In genomic region chr6:72134850-72135515, GRCm38 (mm10) we compare ENCODE assay signal across 16 mouse cellular contexts. TPM values are rescaled to one million over a fixed set of nuclear protein-coding genes. Genes with fewer than 3 reads are reported as not detected.
A peak's percentile ranks its signal among the peaks of the same experiment; 100 is the strongest.
DNase-seq lines count a peak whose midpoint lies in the region; ATAC-seq and TF ChIP-seq lines count a peak whose summit lies in the region.
"Had no signal": no experiment of that assay in that cellular context is flagged by ENCODE, and none has a peak within 500 bp of the region (broad histone marks: within the 10 kb centered on the region; RNA-seq: fewer than 3 reads in every experiment).

No protein-coding gene starts in this region.

- no peak for TF ChIP-seq CTCF in G1E (IDR thresholded peaks at IDR 0.05; ENCODE audit: low read depth, low read length)
- no peak for TF ChIP-seq CTCF in embryonic fibroblast, embryonic 13.5 days (IDR thresholded peaks at IDR 0.05; ENCODE audit: borderline replicate concordance, insufficient read depth, low read length)
- no peak for TF ChIP-seq CTCF in liver, embryonic 14.5 days (IDR thresholded peaks at IDR 0.05; ENCODE audit: low read depth)

- peak overlapping the region; percentile 9; the same call in 1 of the 2 replicates for H3K4me2 ChIP-seq in heart, embryonic 11.5 days
- peak overlapping the region; percentile 26 for H3K4me2 ChIP-seq in liver, embryonic 14.5 days (ENCODE audit: low read depth)
- no peak overlapping the region for H3K4me2 ChIP-seq in forebrain, embryonic 11.5 days (ENCODE audit: low read depth, low read length, severe bottlenecking)
- H3K4me2 ChIP-seq: hindbrain, embryonic 13.5 days; lung, embryonic 14.5 days; midbrain, embryonic 12.5 days; neural tube, embryonic 12.5 days had no signal

- peak; percentile 81 for TF ChIP-seq EP300 in liver, embryonic 14.5 days (IDR thresholded peaks at IDR 0.05; ENCODE audit: low read depth)

- no peak for DNase-seq in heart, adult 8-10 months (ENCODE audit: low spot score)
- peak; percentile 57 for DNase-seq in G1E (ENCODE audit: low spot score)
- DNase-seq in liver, embryonic 14.5 days (ENCODE audit: low read depth in 3 of 3, low spot score in 3 of 3) = peak; percentile 66 to 70 (median 67)
- no peak for DNase-seq in forebrain, embryonic 11.5 days (ENCODE audit: low spot score)
- DNase-seq in urinary bladder, adult 2 months (ENCODE audit: low spot score) = no peak
- DNase-seq in layer of hippocampus, postnatal 10 days (ENCODE audit: low spot score in 2 of 2) = no peak
- DNase-seq: cerebellum, postnatal 25 days; gastrocnemius, postnatal 14 days; kidney, adult 18-20 months; lung, embryonic 14.5 days; right cerebral cortex, postnatal 25 days had no signal

- H3K9me3 ChIP-seq in heart, embryonic 11.5 days (replicated peaks; ENCODE audit: control insufficient read depth, low read length) = no peaks in the 10 kb centered on the region
- H3K9me3 ChIP-seq in G1E (replicated peaks) = no peaks in the 10 kb centered on the region
- no peaks in the 10 kb centered on the region for H3K9me3 ChIP-seq in liver, embryonic 14.5 days (ENCODE audit: control insufficient read depth, low read length)
- no peaks in the 10 kb centered on the region for H3K9me3 ChIP-seq in forebrain, embryonic 11.5 days (ENCODE audit: control insufficient read depth, low read length)
- H3K9me3 ChIP-seq: hindbrain, embryonic 13.5 days; midbrain, embryonic 12.5 days; neural tube, embryonic 12.5 days had no signal

- TF ChIP-seq POLR2A in embryonic fibroblast, embryonic 13.5 days (IDR thresholded peaks at IDR 0.05; ENCODE audit: low read depth, low read length) = no peak

- WGBS in heart, embryonic 11.5 days (ENCODE audit: insufficient replicate concordance) = 57% methylated on average over 9 of the region's 9 CpGs
- WGBS in liver, embryonic 14.5 days (ENCODE audit: insufficient replicate concordance) = 36% methylated on average over 9 of the region's 9 CpGs
- 85% methylated on average over 9 of the region's 9 CpGs for WGBS in forebrain, embryonic 11.5 days

- no peaks in the 10 kb centered on the region for H3K27me3 ChIP-seq in heart, embryonic 11.5 days (ENCODE audit: control insufficient read depth, insufficient read depth, low read length)
- H3K27me3 ChIP-seq in G1E (ENCODE audit: insufficient read depth, low read length) = no peaks in the 10 kb centered on the region
- H3K27me3 ChIP-seq in liver, embryonic 14.5 days (ENCODE audit: control insufficient read depth, insufficient read depth, low read length) = no peaks in the 10 kb centered on the region
- H3K27me3 ChIP-seq in forebrain, embryonic 11.5 days (ENCODE audit: control insufficient read depth, insufficient read depth, low read length) = no peaks in the 10 kb centered on the region
- H3K27me3 ChIP-seq: hindbrain, embryonic 13.5 days; midbrain, embryonic 12.5 days; neural tube, embryonic 12.5 days had no signal

- peak overlapping the region; percentile 57 for H3K27ac ChIP-seq in heart, embryonic 11.5 days (ENCODE audit: low read depth, low read length)
- H3K27ac ChIP-seq in embryonic fibroblast, embryonic 13.5 days (ENCODE audit: insufficient read depth, low read length) = peak overlapping the region; percentile 55
- H3K27ac ChIP-seq in liver, embryonic 14.5 days = peak overlapping the region; percentile 61
- no peak overlapping the region for H3K27ac ChIP-seq in forebrain, embryonic 11.5 days (ENCODE audit: low read depth, low read length)
- H3K27ac ChIP-seq: hindbrain, embryonic 13.5 days; midbrain, embryonic 12.5 days; neural tube, embryonic 12.5 days had no signal

- H3K36me3 ChIP-seq in heart, embryonic 11.5 days (ENCODE audit: control insufficient read depth, insufficient read depth, low read length) = peaks cover 22% of the 10 kb centered on the region
- peaks cover 79% of the 10 kb centered on the region for H3K36me3 ChIP-seq in G1E (replicated peaks)
- peaks cover 78% of the 10 kb centered on the region for H3K36me3 ChIP-seq in liver, embryonic 14.5 days (replicated peaks; ENCODE audit: control insufficient read depth, insufficient read depth, low read depth)
- peaks cover 5% of the 10 kb centered on the region; the same call in 1 of the 2 replicates for H3K36me3 ChIP-seq in forebrain, embryonic 11.5 days (ENCODE audit: control insufficient read depth, insufficient read depth, low read length)

- H3K9ac ChIP-seq in heart, embryonic 11.5 days (ENCODE audit: low read depth, low read length) = no peak overlapping the region
- H3K9ac ChIP-seq in liver, embryonic 14.5 days (replicated peaks) = peak overlapping the region; percentile 23; the same call in 1 of the 2 replicates
- H3K9ac ChIP-seq in forebrain, embryonic 11.5 days (ENCODE audit: low read length) = no peak overlapping the region
- H3K9ac ChIP-seq: hindbrain, embryonic 13.5 days; lung, embryonic 14.5 days; midbrain, embryonic 12.5 days; neural tube, embryonic 12.5 days had no signal

- no peak overlapping the region for H3K4me3 ChIP-seq in heart, embryonic 11.5 days (ENCODE audit: low read depth, low read length)
- H3K4me3 ChIP-seq in G1E (ENCODE audit: low read depth, low read length) = peak overlapping the region; percentile 48; the same call in 1 of the 2 replicates
- H3K4me3 ChIP-seq in embryonic fibroblast, embryonic 13.5 days (ENCODE audit: insufficient read depth, low read length) = no peak overlapping the region
- H3K4me3 ChIP-seq in liver, embryonic 14.5 days (ENCODE audit: insufficient read depth in 1 of 2, low read depth in 2 of 2, low read length in 2 of 2) = no peak overlapping the region
- no peak overlapping the region for H3K4me3 ChIP-seq in forebrain, embryonic 11.5 days (ENCODE audit: low read depth, low read length)
- H3K4me3 ChIP-seq: hindbrain, embryonic 13.5 days; midbrain, embryonic 12.5 days; neural tube, embryonic 12.5 days had no signal

- H3K4me1 ChIP-seq in heart, embryonic 11.5 days (ENCODE audit: control insufficient read depth, insufficient read depth, low read length) = peaks cover 20% of the 10 kb centered on the region
- H3K4me1 ChIP-seq in G1E (ENCODE audit: insufficient read depth, low read depth, low read length) = peaks cover 77% of the 10 kb centered on the region
- 0 out of 2 replicates have a peak, but pooled peaks cover 4% of the 10 kb centered on the region for H3K4me1 ChIP-seq in embryonic fibroblast, embryonic 13.5 days (ENCODE audit: control insufficient read depth, insufficient read depth, low read length)
- H3K4me1 ChIP-seq in liver, embryonic 14.5 days (replicated peaks; ENCODE audit: control insufficient read depth in 2 of 2, insufficient read depth in 2 of 2, low read length in 1 of 2) = peaks cover 30 to 36% of the 10 kb centered on the region in 2 experiments
- H3K4me1 ChIP-seq in forebrain, embryonic 11.5 days (replicated peaks; ENCODE audit: control insufficient read depth, insufficient read depth, low read length) = no peaks in the 10 kb centered on the region
- H3K4me1 ChIP-seq: hindbrain, embryonic 13.5 days; midbrain, embryonic 12.5 days; neural tube, embryonic 12.5 days had no signal

- ATAC-seq in heart, embryonic 11.5 days (replicated peaks; ENCODE audit: insufficient number of reproducible peaks, low FRiP score, low TSS enrichment) = peak; percentile 46; the same call in 1 of the 2 replicates
- ATAC-seq in G1E (ENCODE audit: extremely low read depth, insufficient number of reproducible peaks, low FRiP score, poor library complexity, severe bottlenecking) = peak; percentile 68
- peak; percentile 75 for ATAC-seq in liver, embryonic 14.5 days (ENCODE audit: insufficient read depth)
- no peak for ATAC-seq in forebrain, embryonic 11.5 days (replicated peaks; ENCODE audit: low FRiP score)

RNA-seq across cellular contexts. Expression of gene St3gal5, which starts 37.6 kb away (rescaled TPM):
- polyA plus RNA-seq in heart, embryonic 11.5 days (2014; fragmentation: Nextera tagmentation; extraction: Ambion mirVana) = 69.9 and 72.4 TPM in 2 replicates
- total RNA-seq in heart, adult 8-10 months (2022) = 10 to 100 TPM; 60.4 to 74.1 (median 71.4) TPM
- total RNA-seq in G1E (2014; fragmentation: Nextera tagmentation) (95.2 and 107 TPM in 2 replicates), G1E (2017) (46.8 and 51.0 TPM in 2 replicates)
- 62.8 and 70.0 TPM in 2 replicates for polyA plus RNA-seq in G1E (2012)
- 32.3 and 34.3 TPM in 2 replicates for polyA plus RNA-seq in embryonic fibroblast, embryonic 13.5 days (2011; ENCODE audit: insufficient read length, low read depth, missing spikeins)
- 94.7 and 121 TPM in 2 replicates for polyA plus RNA-seq in liver, embryonic 14.5 days (2012; rRNA removed)
- polyA plus RNA-seq in liver, embryonic 14.5 days (2014; fragmentation: Nextera tagmentation; extraction: Ambion mirVana) = 123 and 139 TPM in 2 replicates
- 40.4 and 43.3 TPM in 2 replicates for polyA plus RNA-seq in forebrain, embryonic 11.5 days (2014; fragmentation: Nextera tagmentation; extraction: Ambion mirVana)
- polyA plus RNA-seq in urinary bladder, adult 2 months (2012; rRNA removed) = 22.3 and 25.0 TPM in 2 replicates
- total RNA-seq in layer of hippocampus, postnatal 10 days (2021) = 10 to 100 TPM; 93.2 to 93.9 TPM

Comparison
In these comparisons a context has a peak if more than half of its experiments do, and no peak if none do; other contexts are left out.
1. DNase-seq: peak in G1E (single experiment) and liver, embryonic 14.5 days (3 of 3); none in heart, adult 8-10 months (single experiment), forebrain, embryonic 11.5 days (single experiment), urinary bladder, adult 2 months (single experiment) and layer of hippocampus, postnatal 10 days (0 of 2).